Mouse (Mus musculus) forebrain, embryonic 16.5 days (tissue): ENCODE measurements at regions not wholly inside any gene's neighbourhood (a gene's known extent, or its start where the extent isn't known, plus 50 kb on each side); places are given as distances from the start of the nearest gene placed in this dataset.
"Not testable (repeated sequence)": the region's sequence is repeated elsewhere in the genome, so short reads cannot be mapped to it uniquely, and the experiment has no call there.

Experiments used
- ATAC-seq: fragments of 200-750 bp; cut with Nextera tagmentation; 2 replicates; pipeline ENCODE4 v1.8.0; 2017; ENCODE audit warnings: mild to moderate bottlenecking, moderate library complexity
- H3K27ac ChIP-seq: fragments of 300-500 bp; sonication (generic); 2 replicates; pipeline ENCODE4 v1.5.1; 2014; ENCODE audit warnings: low read length, control low read depth
- H3K27me3 ChIP-seq: fragments of 300-500 bp; sonication (generic); replicated peaks from 2 replicates; pipeline ENCODE4 v1.6.1; 2014; ENCODE audit warnings: low read length; ENCODE audit not compliant: control insufficient read depth, insufficient read depth
- H3K36me3 ChIP-seq: fragments of 300-500 bp; sonication (generic); 2 replicates; pipeline ENCODE4 v1.6.1; 2014; ENCODE audit not compliant: control insufficient read depth, insufficient read depth
- H3K4me1 ChIP-seq: fragments of 300-500 bp; sonication (generic); replicated peaks from 2 replicates; pipeline ENCODE4 v1.6.1; 2014; ENCODE audit warnings: low read length; ENCODE audit not compliant: control insufficient read depth, insufficient read depth
- H3K4me2 ChIP-seq: fragments of 300-500 bp; sonication (generic); 2 replicates; pipeline ENCODE4 v1.6.1; 2014; ENCODE audit warnings: mild to moderate bottlenecking, low read length, control low read depth
- H3K4me3 ChIP-seq: fragments of 300-500 bp; sonication (generic); replicated peaks from 2 replicates; pipeline ENCODE4 v1.5.1; 2014; ENCODE audit warnings: mild to moderate bottlenecking, low read length, control low read depth
- H3K9ac ChIP-seq: fragments of 300-500 bp; sonication (generic); replicated peaks from 2 replicates; pipeline ENCODE4 v1.6.1; 2014; ENCODE audit warnings: low read depth, low read length, control low read depth
- H3K9me3 ChIP-seq: fragments of 300-500 bp; sonication (generic); 2 replicates; pipeline ENCODE4 v1.6.1; 2016; ENCODE audit warnings: low read length; ENCODE audit not compliant: control insufficient read depth
- WGBS: fragments of 180-500 bp; shearing (Covaris S2); extraction: QIAGEN DNeasy Blood & Tissue Kit; methylation state at CpG from one replicate; pipeline ENCODE4 v1.1.7; 2014; 5-methylcytosine and 5-hydroxymethylcytosine counted together

- Histone ChIP-seq H3K27me3 (no peaks in the 10 kb centered on the region), H3K4me3 (no peak overlapping the region), H3K4me2 (no peak overlapping the region), H3K36me3 (no peaks in the 10 kb centered on the region), H3K9ac (no peak overlapping the region), H3K9me3 (no peaks in the 10 kb centered on the region), H3K27ac (no peak overlapping the region), H3K4me1 (0 out of 2 replicates have a peak, but pooled peaks cover 3% of the 10 kb centered on the region)
- ATAC-seq: no peak
- 69% methylated on average over 10 of the region's 10 CpGs for WGBS
These were observed 89.2 kb upstream of the Sh3gl3 start for GRCm38 (mm10) chr7:82084473-82084872.

GRCm38 (mm10) chr7:82085205-82085604 is 88.4 kb upstream of the Sh3gl3 start:
- Histone ChIP-seq H3K27me3 (no peaks in the 10 kb centered on the region), H3K9me3 (no peaks in the 10 kb centered on the region), H3K36me3 (no peaks in the 10 kb centered on the region), H3K27ac (no peak overlapping the region), H3K4me1 (0 out of 2 replicates have a peak, but pooled peaks cover 3% of the 10 kb centered on the region), H3K4me3 (no peak overlapping the region), H3K4me2 (no peak overlapping the region), H3K9ac (no peak overlapping the region)
- 87% methylated on average over 4 of the region's 4 CpGs for WGBS
- no peak for ATAC-seq

- no peaks in the 10 kb centered on the region for H3K9me3 ChIP-seq
- WGBS: 59% methylated on average over 6 of the region's 6 CpGs
- H3K27me3 ChIP-seq: no peaks in the 10 kb centered on the region
- H3K4me1 ChIP-seq: no peaks in the 10 kb centered on the region
- no peak overlapping the region for H3K27ac ChIP-seq
- no peak for ATAC-seq
- H3K9ac ChIP-seq: no peak overlapping the region
- no peak overlapping the region for H3K4me3 ChIP-seq
- no peaks in the 10 kb centered on the region for H3K36me3 ChIP-seq
- H3K4me2 ChIP-seq: no peak overlapping the region
These were observed 75.5 kb upstream of the Sh3gl3 start for GRCm38 (mm10) chr7:82098136-82098535.

- H3K4me1 ChIP-seq: no peaks in the 10 kb centered on the region
- H3K27ac ChIP-seq: no peak overlapping the region
- no peak overlapping the region for H3K4me2 ChIP-seq
- 97% methylated on average over 2 of the region's 2 CpGs for WGBS
- no peaks in the 10 kb centered on the region for H3K9me3 ChIP-seq
- no peak for ATAC-seq
- no peak overlapping the region for H3K4me3 ChIP-seq
- H3K27me3 ChIP-seq: no peaks in the 10 kb centered on the region
- no peak overlapping the region for H3K9ac ChIP-seq
- no peaks in the 10 kb centered on the region for H3K36me3 ChIP-seq
These were observed 72.3 kb upstream of the Sh3gl3 start for GRCm38 (mm10) chr7:82101314-82101713.

GRCm38 (mm10) chr7:82105631-82106030 is 68.0 kb upstream of the Sh3gl3 start:
- WGBS: 90% methylated on average over 5 of the region's 5 CpGs
- no peaks in the 10 kb centered on the region for H3K9me3 ChIP-seq

GRCm38 (mm10) chr7:82109141-82109540 is 64.5 kb upstream of the Sh3gl3 start:
- H3K4me1 ChIP-seq, H3K4me3 ChIP-seq, H3K27ac ChIP-seq, H3K27me3 ChIP-seq, H3K36me3 ChIP-seq, ATAC-seq, H3K4me2 ChIP-seq, H3K9me3 ChIP-seq, H3K9ac ChIP-seq: not testable (repeated sequence)

More at GRCm38 (mm10) chr7:82105631-82106030, 68.0 kb upstream of the Sh3gl3 start:
- Histone ChIP-seq H3K27ac (no peak overlapping the region), H3K36me3 (no peaks in the 10 kb centered on the region), H3K9ac (no peak overlapping the region), H3K27me3 (no peaks in the 10 kb centered on the region), H3K4me1 (no peaks in the 10 kb centered on the region), H3K4me3 (no peak overlapping the region), H3K4me2 (no peak overlapping the region)
- no peak for ATAC-seq

- no peak overlapping the region for H3K27ac ChIP-seq
- no peak overlapping the region for H3K4me3 ChIP-seq
- H3K36me3 ChIP-seq: no peaks in the 10 kb centered on the region
- no peaks in the 10 kb centered on the region for H3K27me3 ChIP-seq
- H3K4me2 ChIP-seq: no peak overlapping the region
- no peaks in the 10 kb centered on the region for H3K4me1 ChIP-seq
- ATAC-seq: no peak
- 69% methylated on average over 5 of the region's 5 CpGs for WGBS
- no peaks in the 10 kb centered on the region for H3K9me3 ChIP-seq
- no peak overlapping the region for H3K9ac ChIP-seq
These were observed 64.1 kb upstream of the Sh3gl3 start for GRCm38 (mm10) chr7:82109550-82109949.

- Histone ChIP-seq H3K9ac (no peak overlapping the region), H3K4me2 (no peak overlapping the region)
These were observed 63.7 kb upstream of the Sh3gl3 start for GRCm38 (mm10) chr7:82109977-82110376.

GRCm38 (mm10) chr7:82112046-82112445 is 61.6 kb upstream of the Sh3gl3 start:
- no peak overlapping the region for H3K27ac ChIP-seq
- H3K36me3 ChIP-seq: no peaks in the 10 kb centered on the region
- H3K9ac ChIP-seq: no peak overlapping the region
- H3K4me1 ChIP-seq: no peaks in the 10 kb centered on the region
- no peaks in the 10 kb centered on the region for H3K9me3 ChIP-seq
- H3K4me2 ChIP-seq: no peak overlapping the region
- no peak overlapping the region for H3K4me3 ChIP-seq
- WGBS: 65% methylated on average over 6 of the region's 6 CpGs
- ATAC-seq: no peak
- no peaks in the 10 kb centered on the region for H3K27me3 ChIP-seq

More at GRCm38 (mm10) chr7:82109977-82110376, 63.7 kb upstream of the Sh3gl3 start:
- H3K9me3 ChIP-seq: no peaks in the 10 kb centered on the region
- no peaks in the 10 kb centered on the region for H3K4me1 ChIP-seq
- no peak overlapping the region for H3K4me3 ChIP-seq
- no peak for ATAC-seq
- H3K27me3 ChIP-seq: no peaks in the 10 kb centered on the region
- 85% methylated on average over 8 of the region's 8 CpGs for WGBS
- H3K27ac ChIP-seq: no peak overlapping the region
- no peaks in the 10 kb centered on the region for H3K36me3 ChIP-seq

- no peaks in the 10 kb centered on the region for H3K27me3 ChIP-seq
- H3K36me3 ChIP-seq: no peaks in the 10 kb centered on the region
- H3K4me2 ChIP-seq: no peak overlapping the region
- H3K9ac ChIP-seq: no peak overlapping the region
- no peak for ATAC-seq
- WGBS: 73% methylated on average over 6 of the region's 6 CpGs
- H3K4me3 ChIP-seq: no peak overlapping the region
- no peaks in the 10 kb centered on the region for H3K9me3 ChIP-seq
- no peak overlapping the region for H3K27ac ChIP-seq
- H3K4me1 ChIP-seq: no peaks in the 10 kb centered on the region
These were observed 58.0 kb upstream of the Sh3gl3 start for GRCm38 (mm10) chr7:82115646-82116045.
